Mouse (Mus musculus) leukemia stem cell, adult 10-12 weeks (primary cell): ENCODE data around the gene Shox2. TPM values are rescaled to one million over a fixed set of nuclear protein-coding genes. Genes with fewer than 3 reads are reported as not detected.

ENCODE experiments used
- polyA plus RNA-seq: library from polyadenylated mRNA; stranded (reverse); fragments of >175 nt; gene quantifications from 2 replicates; pipeline ENCODE4 v1.2.3, GENCODE M21; 2012; ENCODE audit warnings: low replicate concordance

Gene Shox2
- polyA plus RNA-seq = not detected in 2 replicates

DNA sequence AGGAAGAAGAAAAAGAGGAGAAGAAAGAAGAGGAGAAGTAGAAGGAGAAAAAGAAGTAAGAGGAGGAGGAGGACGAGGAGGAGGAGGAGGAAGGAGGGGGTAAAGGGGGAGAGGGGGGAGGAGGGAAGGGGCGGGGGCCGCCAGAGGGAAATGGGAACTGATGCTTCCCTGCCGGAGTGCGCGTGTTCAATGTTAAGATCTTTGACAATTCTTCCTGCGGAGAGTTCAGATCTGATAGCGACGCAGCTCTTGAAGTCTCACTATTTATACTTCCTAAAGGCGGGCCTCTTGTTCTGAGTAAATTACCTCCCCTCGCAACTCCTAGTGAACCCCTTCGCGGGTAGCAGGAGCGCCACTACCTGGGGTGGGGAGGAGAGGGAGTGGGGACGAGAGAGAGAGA is at the start of gene Shox2:
Gene Shox2, minus strand, starts transcription at position 66 of the 400 bp plus-strand sequence.

DNA sequence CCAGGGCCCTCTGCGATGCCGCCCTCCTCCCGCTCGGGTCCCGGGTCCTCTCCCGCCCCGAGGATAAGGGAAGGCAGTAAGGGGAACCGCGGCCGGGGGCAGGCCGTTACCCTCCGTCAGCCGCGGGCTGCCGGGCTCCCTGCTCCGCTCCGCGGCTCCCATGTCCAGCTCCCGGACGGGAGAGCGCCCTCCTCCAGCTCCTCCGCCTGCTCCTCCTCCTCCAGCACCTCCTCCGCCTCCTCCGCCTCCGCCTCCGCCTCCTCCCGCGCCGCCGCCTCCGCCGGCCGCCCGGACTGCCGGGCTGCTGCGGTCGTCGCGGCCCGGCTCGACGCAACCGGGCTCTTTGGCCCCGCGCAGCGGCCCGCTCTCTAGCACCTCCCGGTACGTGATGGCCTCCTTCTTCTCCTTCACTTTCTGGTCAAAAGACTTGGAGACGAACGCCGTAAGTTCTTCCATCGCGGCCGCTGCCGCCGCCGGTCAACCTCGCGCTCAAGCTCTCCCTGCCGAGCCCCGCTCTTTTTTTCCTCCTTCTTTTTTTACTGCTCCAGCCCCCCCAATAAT is 390 bp downstream of the Shox2 start, which contains the start of gene Rsrc1:
Gene Rsrc1, plus strand, starts transcription at position 290 of the 561 bp plus-strand sequence.

Other genes starting within 250 kb of the Shox2 start
- gene Rsrc1, start 381 bp downstream of the Shox2 start, polyA plus RNA-seq = 4.1 and 5.1 TPM in 2 replicates